Mouse (Mus musculus): ENCODE measurements around the gene Tbc1d8b. TPM values are rescaled to one million over a fixed set of nuclear protein-coding genes. Genes with fewer than 3 reads are reported as not detected.
"Not testable (repeated sequence)": the region's sequence is repeated elsewhere in the genome, so short reads cannot be mapped to it uniquely, and the experiment has no call there.

Gene Tbc1d8b
- polyA plus RNA-seq, 1 experiment from 2014 or later = 1.6 TPM

- 84% methylated on average over 5 of the region's 5 CpGs for WGBS
- no peak for ATAC-seq (ENCODE audit: low FRiP score)
- H3K27me3 ChIP-seq = no peaks in the 10 kb centered on the region; the same call in 1 of the 2 replicates
- no peaks in the 10 kb centered on the region for H3K36me3 ChIP-seq
- no peak overlapping the region for H3K4me2 ChIP-seq (replicated peaks)
- H3K9me3 ChIP-seq (replicated peaks) = no peaks in the 10 kb centered on the region
- no peaks in the 10 kb centered on the region for H3K4me1 ChIP-seq
- no peak overlapping the region for H3K9ac ChIP-seq
- no peak overlapping the region for H3K27ac ChIP-seq
- no peak overlapping the region for H3K4me3 ChIP-seq
Observed at GRCm38 (mm10) chrX:139737066-139737465, 52.3 kb downstream of the Tbc1d8b start.

DNA sequence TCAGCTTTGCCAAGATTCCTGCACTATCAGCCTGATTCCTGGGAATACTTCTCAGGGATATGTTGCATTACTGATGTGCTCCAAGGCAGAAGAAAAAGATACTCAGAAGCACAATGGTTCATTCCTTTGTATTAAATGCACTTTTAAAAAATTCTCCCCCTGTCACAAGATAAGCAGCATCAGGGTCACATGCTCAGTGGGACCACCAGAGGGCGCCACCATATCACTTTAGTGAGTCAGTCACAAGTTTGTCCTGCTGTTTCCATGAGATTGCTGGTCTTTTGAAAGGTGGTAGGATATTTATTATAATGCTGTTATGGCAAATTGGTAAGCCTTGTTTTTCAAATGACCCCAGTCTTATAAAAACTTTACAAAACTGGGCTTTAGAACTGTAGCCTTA lies 67.1 kb downstream of the Tbc1d8b start:
- Histone ChIP-seq H3K4me1 (no peaks in the 10 kb centered on the region), H3K4me2 (replicated peaks) (no peak overlapping the region), H3K27ac (no peak overlapping the region), H3K4me3 (no peak overlapping the region), H3K36me3 (no peaks in the 10 kb centered on the region), H3K9me3 (replicated peaks) (no peaks in the 10 kb centered on the region), H3K9ac (no peak overlapping the region), H3K27me3 (no peaks in the 10 kb centered on the region)
- ATAC-seq (ENCODE audit: low FRiP score) = no peak
- WGBS = 0% methylated on average over 1 of the region's 1 CpGs

- not testable (repeated sequence) for H3K27me3 ChIP-seq; ATAC-seq (ENCODE audit: low FRiP score); H3K4me2 ChIP-seq (replicated peaks); H3K27ac ChIP-seq; H3K4me1 ChIP-seq; H3K36me3 ChIP-seq; H3K4me3 ChIP-seq; H3K9ac ChIP-seq; H3K9me3 ChIP-seq (replicated peaks)
- 87% methylated on average over 3 of the region's 3 CpGs for WGBS
Observed at GRCm38 (mm10) chrX:139758634-139759033, 73.8 kb downstream of the Tbc1d8b start.

DNA sequence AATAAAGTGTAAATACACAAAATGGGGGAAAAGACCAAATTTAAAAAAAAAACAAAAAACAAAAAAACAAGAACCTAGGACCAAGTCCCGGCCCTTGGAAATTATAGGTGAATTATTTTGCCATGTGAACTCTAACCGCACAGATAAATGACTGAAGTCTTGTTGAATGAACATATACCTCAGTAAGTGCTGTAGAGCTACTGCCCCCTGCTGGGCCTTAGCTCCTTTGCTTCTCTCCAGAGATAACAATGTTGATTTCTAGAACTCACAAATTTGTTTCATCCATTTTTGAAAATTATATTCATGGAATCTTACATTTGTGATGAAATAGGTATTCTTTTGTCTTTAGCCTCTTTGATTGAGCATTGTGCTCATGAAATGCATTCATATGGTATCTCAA lies 77.8 kb downstream of the Tbc1d8b start:
- Histone ChIP-seq H3K9me3 (replicated peaks) (no peaks in the 10 kb centered on the region), H3K27ac (no peak overlapping the region), H3K4me2 (replicated peaks) (no peak overlapping the region), H3K4me1 (no peaks in the 10 kb centered on the region), H3K9ac (no peak overlapping the region), H3K4me3 (no peak overlapping the region), H3K36me3 (no peaks in the 10 kb centered on the region), H3K27me3 (no peaks in the 10 kb centered on the region)
- 85% methylated on average over 2 of the region's 2 CpGs for WGBS
- no peak for ATAC-seq (ENCODE audit: low FRiP score)

- H3K9me3 ChIP-seq (replicated peaks) = no peaks in the 10 kb centered on the region
- H3K4me2 ChIP-seq (replicated peaks) = no peak overlapping the region
- 69% methylated on average over 13 of the region's 13 CpGs for whole genome bisulfite sequencing
- H3K4me1 ChIP-seq = no peaks in the 10 kb centered on the region
- H3K36me3 ChIP-seq = no peaks in the 10 kb centered on the region
- H3K9ac ChIP-seq = no peak overlapping the region
- ATAC-seq (ENCODE audit: low FRiP score) = 0 out of 2 replicates have a peak, but pooled peaks have one; percentile 46
- H3K27ac ChIP-seq = no peak overlapping the region
- no peak overlapping the region for H3K4me3 ChIP-seq
- peaks cover 5% of the 10 kb centered on the region for H3K27me3 ChIP-seq
Observed at GRCm38 (mm10) chrX:139769975-139770637, 85.3 kb downstream of the Tbc1d8b start.

DNA sequence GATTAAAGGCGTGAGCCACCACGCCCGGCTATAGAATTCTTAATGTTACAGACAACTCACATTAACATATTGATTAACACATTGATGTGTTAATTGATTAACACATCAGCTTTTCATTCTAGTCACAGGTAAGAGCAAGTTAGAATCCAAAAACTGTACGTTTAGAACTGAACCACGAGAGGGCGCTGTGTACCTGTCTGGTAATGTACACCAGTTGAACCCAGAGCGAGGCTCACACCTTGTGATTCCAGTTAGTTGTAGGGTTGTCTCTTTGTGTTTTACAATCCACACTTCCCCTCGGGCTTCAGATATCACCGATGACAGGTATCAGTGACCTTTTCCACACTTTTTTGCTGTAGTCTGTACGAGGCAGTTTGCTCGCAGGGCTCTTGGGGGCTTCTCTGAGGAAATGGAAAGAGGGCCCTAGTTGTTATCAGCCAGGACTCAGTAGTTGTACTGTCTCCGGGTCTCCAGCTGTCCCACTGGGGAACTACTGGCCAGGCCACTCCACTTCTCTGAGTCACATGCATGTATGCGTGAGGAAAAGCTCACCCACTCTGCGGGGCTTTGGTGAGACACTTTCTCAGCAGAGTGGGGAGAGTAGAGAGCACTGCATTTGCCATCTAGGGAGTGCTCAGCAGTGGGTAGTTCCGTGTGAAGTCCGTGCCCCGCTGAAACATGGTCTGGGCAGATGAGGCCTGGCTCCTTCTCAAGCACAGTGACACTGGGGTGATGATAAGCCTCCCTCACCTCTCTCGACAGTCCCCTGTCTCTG lies 89.7 kb downstream of the Tbc1d8b start:
- H3K9ac ChIP-seq = no peak overlapping the region
- H3K4me3 ChIP-seq = no peak overlapping the region
- peaks cover 20% of the 10 kb centered on the region for H3K27me3 ChIP-seq
- no peak overlapping the region for H3K4me2 ChIP-seq (replicated peaks)
- WGBS = 38% methylated on average over 18 of the region's 18 CpGs
- no peak for ATAC-seq (ENCODE audit: low FRiP score)
- no peaks in the 10 kb centered on the region for H3K9me3 ChIP-seq (replicated peaks)
- no peak overlapping the region for H3K27ac ChIP-seq
- H3K36me3 ChIP-seq = no peaks in the 10 kb centered on the region
- no peaks in the 10 kb centered on the region for H3K4me1 ChIP-seq

- ATAC-seq (ENCODE audit: low FRiP score) = no peak
- Histone ChIP-seq H3K4me3 (no peak overlapping the region), H3K9me3 (replicated peaks) (no peaks in the 10 kb centered on the region), H3K4me2 (replicated peaks) (no peak overlapping the region), H3K27ac (no peak overlapping the region), H3K27me3 (peaks cover 25% of the 10 kb centered on the region), H3K9ac (no peak overlapping the region), H3K4me1 (no peaks in the 10 kb centered on the region), H3K36me3 (no peaks in the 10 kb centered on the region)
- WGBS = 83% methylated on average over 7 of the region's 7 CpGs
Observed at GRCm38 (mm10) chrX:139775084-139775612, 90.4 kb downstream of the Tbc1d8b start.

- Histone ChIP-seq H3K27ac (no peak overlapping the region), H3K4me2 (replicated peaks) (no peak overlapping the region), H3K4me1 (no peaks in the 10 kb centered on the region), H3K36me3 (no peaks in the 10 kb centered on the region), H3K27me3 (peaks cover 38% of the 10 kb centered on the region), H3K9me3 (replicated peaks) (no peaks in the 10 kb centered on the region), H3K9ac (no peak overlapping the region), H3K4me3 (no peak overlapping the region)
- 38% methylated on average over 4 of the region's 4 CpGs for WGBS
- no peak for ATAC-seq (ENCODE audit: low FRiP score)
Observed at GRCm38 (mm10) chrX:139777357-139777756, 92.6 kb downstream of the Tbc1d8b start.

DNA sequence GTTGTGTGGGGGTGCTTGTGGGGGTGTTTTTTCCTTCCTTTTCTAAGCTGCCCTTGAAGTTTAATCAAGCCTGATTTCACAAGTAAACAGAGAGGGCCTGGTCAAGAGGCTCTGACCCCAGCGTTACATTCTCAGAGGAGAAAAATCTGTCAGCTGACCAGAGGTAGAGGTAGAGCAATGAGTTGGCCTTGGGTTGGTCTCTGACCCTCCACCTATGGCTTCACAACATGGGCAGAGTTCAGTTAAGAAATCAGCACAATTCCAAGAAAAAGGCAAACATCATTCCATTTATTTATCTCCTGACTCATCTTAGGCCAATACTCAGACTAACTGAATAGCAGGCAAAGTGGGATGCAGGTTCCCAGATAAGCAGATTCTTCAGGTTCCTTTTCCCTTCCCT lies 94.1 kb downstream of the Tbc1d8b start:
- Histone ChIP-seq H3K9ac (no peak overlapping the region), H3K4me2 (replicated peaks) (no peak overlapping the region), H3K4me1 (no peaks in the 10 kb centered on the region), H3K36me3 (no peaks in the 10 kb centered on the region), H3K27ac (no peak overlapping the region), H3K9me3 (replicated peaks) (no peaks in the 10 kb centered on the region), H3K27me3 (peaks cover 44% of the 10 kb centered on the region), H3K4me3 (no peak overlapping the region)
- ATAC-seq (ENCODE audit: low FRiP score) = no peak
- 74% methylated on average over 1 of the region's 1 CpGs for WGBS

DNA sequence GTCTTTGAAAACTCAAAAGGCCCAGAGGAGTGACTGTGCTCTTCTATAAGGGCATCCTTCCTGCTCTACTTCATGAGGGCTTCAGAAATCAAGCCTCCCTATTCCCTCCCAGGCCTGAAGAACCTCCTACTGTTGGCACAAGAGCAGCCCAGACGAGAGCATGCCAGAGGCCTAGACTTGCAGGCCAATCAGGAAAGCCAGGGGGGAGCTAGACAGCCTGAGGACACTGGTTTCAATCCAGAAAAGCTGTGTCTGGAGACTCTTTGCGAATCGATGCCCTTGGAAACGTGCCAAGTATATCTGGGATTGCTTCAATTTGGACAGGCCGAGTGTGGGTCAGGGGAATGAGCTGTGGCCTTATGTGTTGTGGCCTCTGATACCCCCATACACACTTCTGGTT lies 94.6 kb downstream of the Tbc1d8b start:
- no peak overlapping the region for H3K27ac ChIP-seq
- H3K4me3 ChIP-seq = no peak overlapping the region
- WGBS = 82% methylated on average over 5 of the region's 5 CpGs
- H3K9ac ChIP-seq = no peak overlapping the region
- H3K36me3 ChIP-seq = no peaks in the 10 kb centered on the region
- H3K4me1 ChIP-seq = no peaks in the 10 kb centered on the region
- no peaks in the 10 kb centered on the region for H3K9me3 ChIP-seq (replicated peaks)
- no peak for ATAC-seq (ENCODE audit: low FRiP score)
- no peak overlapping the region for H3K4me2 ChIP-seq (replicated peaks)
- peaks cover 44% of the 10 kb centered on the region for H3K27me3 ChIP-seq

- no peak overlapping the region for H3K27ac ChIP-seq
- no peak overlapping the region for H3K4me3 ChIP-seq
- no peak for ATAC-seq (ENCODE audit: low FRiP score)
- no peaks in the 10 kb centered on the region for H3K36me3 ChIP-seq
- no peaks in the 10 kb centered on the region for H3K9me3 ChIP-seq (replicated peaks)
- no peak overlapping the region for H3K9ac ChIP-seq
- peaks cover 40% of the 10 kb centered on the region for H3K27me3 ChIP-seq
- 78% methylated on average over 3 of the region's 3 CpGs for WGBS
- H3K4me1 ChIP-seq = no peaks in the 10 kb centered on the region
- H3K4me2 ChIP-seq (replicated peaks) = no peak overlapping the region
Observed at GRCm38 (mm10) chrX:139780988-139781387, 96.2 kb downstream of the Tbc1d8b start.

GRCm38 (mm10) chrX:139781563-139781962 lies 96.8 kb downstream of the Tbc1d8b start:
- 75% methylated on average over 4 of the region's 4 CpGs for WGBS
- Histone ChIP-seq H3K9ac (no peak overlapping the region), H3K36me3 (no peaks in the 10 kb centered on the region), H3K4me3 (no peak overlapping the region), H3K27me3 (peaks cover 44% of the 10 kb centered on the region), H3K27ac (no peak overlapping the region), H3K4me1 (no peaks in the 10 kb centered on the region), H3K9me3 (replicated peaks) (no peaks in the 10 kb centered on the region), H3K4me2 (replicated peaks) (no peak overlapping the region)
- ATAC-seq (ENCODE audit: low FRiP score) = no peak

All from hindbrain, embryonic 12.5 days (tissue).